Mouse (Mus musculus): ENCODE measurements around the gene Diras2. TPM values are rescaled to one million over a fixed set of nuclear protein-coding genes. Genes with fewer than 3 reads are reported as not detected.

Gene Diras2
- total RNA-seq (2014; rRNA removed) = 0.13 TPM in 1 of 2 replicates, not detected in the other
- 0.02 TPM in 1 of 2 replicates, not detected in the other for polyA plus RNA-seq (2012; rRNA removed)

- peak within 1 kb of the TSS; percentile 18; the same call in 1 of the 2 replicates for H3K4me3 ChIP-seq (ENCODE audit: insufficient read depth, low read depth, low read length)
- 50% methylated on average over 9 of the region's 9 CpGs for WGBS
- DNase-seq (ENCODE audit: extremely low read depth, low read depth, low spot score) = no peak
- H3K36me3 ChIP-seq (ENCODE audit: control insufficient read depth, insufficient read depth, low read length) = no peaks in the 10 kb centered on the region
- no peak within 1 kb of the TSS for H3K27ac ChIP-seq (replicated peaks; ENCODE audit: insufficient read depth, low read depth, low read length)
- no peak within 1 kb of the TSS for H3K9ac ChIP-seq (ENCODE audit: low read depth, low read length)
- TF ChIP-seq POLR2A (IDR thresholded peaks at IDR 0.05; ENCODE audit: extremely low read depth, insufficient read depth, low read length) = no peak
- no peak for TF ChIP-seq CTCF (IDR thresholded peaks at IDR 0.05; ENCODE audit: low read depth, low read length)
- peaks cover 6% of the 10 kb centered on the region; the same call in 1 of the 2 replicates for H3K27me3 ChIP-seq (ENCODE audit: control insufficient read depth, insufficient read depth, low read length)
- no peaks in the 10 kb centered on the region for H3K4me1 ChIP-seq (ENCODE audit: control insufficient read depth, insufficient read depth, low read length)
- no peaks in the 10 kb centered on the region for H3K79me2 ChIP-seq (ENCODE audit: control insufficient read depth, insufficient read depth, low read length)
These were observed at the start of gene Diras2 for GRCm38 (mm10) chr13:52531121-52531520. Gene Diras2 (minus strand): TSS chr13:52531279.

- no peak overlapping the region for H3K9ac ChIP-seq (ENCODE audit: low read depth, low read length)
- TF ChIP-seq CTCF (IDR thresholded peaks at IDR 0.05; ENCODE audit: low read depth, low read length) = no peak
- no peak for TF ChIP-seq POLR2A (IDR thresholded peaks at IDR 0.05; ENCODE audit: extremely low read depth, insufficient read depth, low read length)
- WGBS = 74% methylated on average over 2 of the region's 2 CpGs
- H3K36me3 ChIP-seq (ENCODE audit: control insufficient read depth, insufficient read depth, low read length) = no peaks in the 10 kb centered on the region
- no peaks in the 10 kb centered on the region for H3K79me2 ChIP-seq (ENCODE audit: control insufficient read depth, insufficient read depth, low read length)
- no peak overlapping the region for H3K4me3 ChIP-seq (ENCODE audit: insufficient read depth, low read depth, low read length)
- H3K27me3 ChIP-seq (ENCODE audit: control insufficient read depth, insufficient read depth, low read length) = peaks cover 3% of the 10 kb centered on the region; the same call in 1 of the 2 replicates
- H3K27ac ChIP-seq (replicated peaks; ENCODE audit: insufficient read depth, low read depth, low read length) = no peak overlapping the region
- no peaks in the 10 kb centered on the region for H3K4me1 ChIP-seq (ENCODE audit: control insufficient read depth, insufficient read depth, low read length)
- DNase-seq (ENCODE audit: extremely low read depth, low read depth, low spot score) = no peak
These were observed 47.7 kb upstream of the Diras2 start for GRCm38 (mm10) chr13:52578776-52579175.

DNA sequence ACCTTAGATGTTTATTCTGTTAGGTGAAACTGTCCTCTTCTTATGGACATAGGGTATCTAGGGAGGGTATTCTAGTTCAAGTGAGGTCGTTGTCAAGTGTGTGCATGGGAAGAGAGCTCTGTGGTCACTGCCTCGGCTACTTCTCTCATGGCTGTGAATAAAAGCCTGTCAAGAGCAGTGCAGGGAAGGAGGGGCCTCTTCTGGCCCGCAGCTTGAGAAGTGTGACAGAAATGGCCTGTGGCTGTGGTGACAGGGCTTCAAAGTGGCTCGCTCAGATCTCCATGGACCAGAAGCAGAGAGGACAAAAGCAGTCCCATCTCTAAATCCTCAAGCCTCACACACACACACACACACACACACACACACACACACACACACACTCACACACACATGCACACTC, 46.9 kb upstream of the Diras2 start:
- peaks cover 2% of the 10 kb centered on the region; the same call in 1 of the 2 replicates for H3K27me3 ChIP-seq (ENCODE audit: control insufficient read depth, insufficient read depth, low read length)
- H3K36me3 ChIP-seq (ENCODE audit: control insufficient read depth, insufficient read depth, low read length) = no peaks in the 10 kb centered on the region
- no peaks in the 10 kb centered on the region for H3K4me1 ChIP-seq (ENCODE audit: control insufficient read depth, insufficient read depth, low read length)
- no peak overlapping the region for H3K9ac ChIP-seq (ENCODE audit: low read depth, low read length)
- TF ChIP-seq POLR2A (IDR thresholded peaks at IDR 0.05; ENCODE audit: extremely low read depth, insufficient read depth, low read length) (no peak), CTCF (IDR thresholded peaks at IDR 0.05; ENCODE audit: low read depth, low read length) (no peak)
- DNase-seq (ENCODE audit: extremely low read depth, low read depth, low spot score) = no peak
- H3K4me3 ChIP-seq (ENCODE audit: insufficient read depth, low read depth, low read length) = no peak overlapping the region
- no peak overlapping the region for H3K27ac ChIP-seq (replicated peaks; ENCODE audit: insufficient read depth, low read depth, low read length)
- no peaks in the 10 kb centered on the region for H3K79me2 ChIP-seq (ENCODE audit: control insufficient read depth, insufficient read depth, low read length)
- WGBS = 44% methylated on average over 4 of the region's 4 CpGs

- H3K79me2 ChIP-seq (ENCODE audit: control insufficient read depth, insufficient read depth, low read length) = no peaks in the 10 kb centered on the region
- H3K27ac ChIP-seq (replicated peaks; ENCODE audit: insufficient read depth, low read depth, low read length) = no peak overlapping the region
- H3K27me3 ChIP-seq (ENCODE audit: control insufficient read depth, insufficient read depth, low read length) = no peaks in the 10 kb centered on the region
- H3K4me3 ChIP-seq (ENCODE audit: insufficient read depth, low read depth, low read length) = no peak overlapping the region
- 32% methylated on average over 3 of the region's 3 CpGs for WGBS
- no peaks in the 10 kb centered on the region for H3K36me3 ChIP-seq (ENCODE audit: control insufficient read depth, insufficient read depth, low read length)
- DNase-seq (ENCODE audit: extremely low read depth, low read depth, low spot score) = no peak
- H3K9ac ChIP-seq (ENCODE audit: low read depth, low read length) = no peak overlapping the region
- no peaks in the 10 kb centered on the region for H3K4me1 ChIP-seq (ENCODE audit: control insufficient read depth, insufficient read depth, low read length)
- TF ChIP-seq POLR2A (IDR thresholded peaks at IDR 0.05; ENCODE audit: extremely low read depth, insufficient read depth, low read length) = no peak
- no peak for TF ChIP-seq CTCF (IDR thresholded peaks at IDR 0.05; ENCODE audit: low read depth, low read length)
These were observed 46.3 kb upstream of the Diras2 start for GRCm38 (mm10) chr13:52577326-52577920.

DNA sequence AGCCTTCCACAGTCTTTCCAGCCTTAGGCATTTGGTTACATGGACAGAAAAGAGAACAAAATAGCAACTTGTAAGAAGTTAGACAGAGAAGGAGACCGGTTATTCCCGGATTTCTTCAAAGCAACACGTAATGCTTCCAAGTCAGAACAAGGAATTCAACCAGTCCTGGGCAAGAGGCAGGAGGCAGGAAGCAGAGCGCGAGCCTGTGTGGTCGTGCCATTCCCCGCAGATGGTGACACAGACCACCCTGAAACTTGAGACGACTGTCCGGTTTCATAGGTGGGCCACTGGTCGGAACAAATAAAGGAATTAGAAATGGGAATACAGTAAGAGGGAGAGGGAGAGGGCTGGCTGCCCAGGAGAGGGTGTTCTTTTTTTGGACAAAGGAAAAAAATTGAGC, 45.8 kb upstream of the Diras2 start:
- Histone ChIP-seq H3K79me2 (ENCODE audit: control insufficient read depth, insufficient read depth, low read length) (no peaks in the 10 kb centered on the region), H3K4me1 (ENCODE audit: control insufficient read depth, insufficient read depth, low read length) (no peaks in the 10 kb centered on the region), H3K9ac (ENCODE audit: low read depth, low read length) (no peak overlapping the region), H3K4me3 (ENCODE audit: insufficient read depth, low read depth, low read length) (no peak overlapping the region), H3K27ac (replicated peaks; ENCODE audit: insufficient read depth, low read depth, low read length) (no peak overlapping the region), H3K27me3 (ENCODE audit: control insufficient read depth, insufficient read depth, low read length) (no peaks in the 10 kb centered on the region), H3K36me3 (ENCODE audit: control insufficient read depth, insufficient read depth, low read length) (no peaks in the 10 kb centered on the region)
- 63% methylated on average over 10 of the region's 10 CpGs for WGBS
- no peak for DNase-seq (ENCODE audit: extremely low read depth, low read depth, low spot score)
- no peak for TF ChIP-seq CTCF (IDR thresholded peaks at IDR 0.05; ENCODE audit: low read depth, low read length)
- TF ChIP-seq POLR2A (IDR thresholded peaks at IDR 0.05; ENCODE audit: extremely low read depth, insufficient read depth, low read length) = no peak

- Histone ChIP-seq H3K36me3 (ENCODE audit: control insufficient read depth, insufficient read depth, low read length) (no peaks in the 10 kb centered on the region), H3K4me1 (ENCODE audit: control insufficient read depth, insufficient read depth, low read length) (no peaks in the 10 kb centered on the region), H3K4me3 (ENCODE audit: insufficient read depth, low read depth, low read length) (no peak overlapping the region), H3K79me2 (ENCODE audit: control insufficient read depth, insufficient read depth, low read length) (no peaks in the 10 kb centered on the region), H3K27ac (replicated peaks; ENCODE audit: insufficient read depth, low read depth, low read length) (no peak overlapping the region), H3K9ac (ENCODE audit: low read depth, low read length) (no peak overlapping the region), H3K27me3 (ENCODE audit: control insufficient read depth, insufficient read depth, low read length) (no peaks in the 10 kb centered on the region)
- no peak for TF ChIP-seq POLR2A (IDR thresholded peaks at IDR 0.05; ENCODE audit: extremely low read depth, insufficient read depth, low read length)
- DNase-seq (ENCODE audit: extremely low read depth, low read depth, low spot score) = no peak
- 57% methylated on average over 7 of the region's 7 CpGs for WGBS
These were observed 45.0 kb upstream of the Diras2 start for GRCm38 (mm10) chr13:52576021-52576614.
